Mouse (Mus musculus): ENCODE data around the gene Ap2b1.

Gene Ap2b1

DNA sequence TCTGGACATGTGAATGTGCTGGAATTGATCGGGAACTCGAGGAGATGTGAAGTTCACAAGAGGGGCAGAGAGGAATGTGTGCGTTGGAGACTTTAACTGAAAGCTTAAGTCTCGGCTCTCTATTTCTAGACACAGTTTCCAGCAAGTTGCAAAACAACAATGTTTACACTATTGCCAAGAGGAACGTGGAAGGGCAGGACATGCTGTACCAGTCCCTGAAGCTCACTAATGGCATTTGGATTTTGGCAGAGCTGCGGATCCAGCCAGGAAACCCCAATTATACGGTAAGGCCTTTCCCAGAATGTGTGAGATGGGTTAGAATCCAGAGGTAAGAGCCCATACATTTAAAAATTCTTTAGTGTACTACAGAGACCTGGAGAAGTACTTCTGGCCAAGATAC is 98.8 kb downstream of the Ap2b1 start:
- no peak for DNase-seq (ENCODE audit: low spot score)

DNA sequence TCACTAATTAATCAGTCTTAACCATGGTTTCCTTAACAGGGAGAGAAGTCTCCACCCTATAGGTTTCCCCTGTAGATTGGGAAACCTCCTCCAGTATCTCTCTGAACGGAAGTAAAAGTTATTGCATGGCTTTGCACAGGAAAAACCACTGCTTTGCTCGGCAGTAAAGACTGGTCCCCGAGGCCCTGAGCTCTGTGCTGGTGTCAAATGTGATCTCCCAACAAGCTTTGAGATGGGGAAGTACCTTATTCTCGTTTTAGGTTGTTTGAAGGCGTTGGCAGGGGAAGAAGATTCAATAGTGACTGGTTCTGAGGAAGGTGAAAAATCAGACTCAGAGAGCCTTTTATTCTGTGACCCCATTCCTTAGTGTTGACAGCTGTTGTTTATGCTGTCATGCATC is 99.9 kb downstream of the Ap2b1 start:
- no peak for DNase-seq (ENCODE audit: low spot score)

DNA sequence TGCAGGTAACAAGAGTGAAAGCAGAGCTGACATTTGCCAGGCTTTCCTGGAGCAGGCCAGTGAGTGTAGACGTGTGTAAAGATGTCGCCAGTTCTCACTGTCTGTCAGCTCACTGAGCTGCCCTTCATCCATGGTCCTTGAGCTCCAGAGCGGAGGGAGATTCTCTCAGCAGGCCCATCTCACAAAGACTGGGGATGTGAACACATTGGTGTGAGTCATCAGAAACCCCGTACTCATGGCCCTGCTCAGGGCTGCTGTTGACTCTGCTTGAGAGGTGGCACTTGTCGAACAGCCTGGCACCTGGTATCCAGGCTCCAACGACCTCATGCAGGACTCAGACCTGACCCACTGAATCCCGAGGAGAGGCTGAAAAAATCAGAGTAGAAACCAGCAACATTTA is 105.0 kb downstream of the Ap2b1 start:
- DNase-seq (ENCODE audit: low spot score) = no peak

DNA sequence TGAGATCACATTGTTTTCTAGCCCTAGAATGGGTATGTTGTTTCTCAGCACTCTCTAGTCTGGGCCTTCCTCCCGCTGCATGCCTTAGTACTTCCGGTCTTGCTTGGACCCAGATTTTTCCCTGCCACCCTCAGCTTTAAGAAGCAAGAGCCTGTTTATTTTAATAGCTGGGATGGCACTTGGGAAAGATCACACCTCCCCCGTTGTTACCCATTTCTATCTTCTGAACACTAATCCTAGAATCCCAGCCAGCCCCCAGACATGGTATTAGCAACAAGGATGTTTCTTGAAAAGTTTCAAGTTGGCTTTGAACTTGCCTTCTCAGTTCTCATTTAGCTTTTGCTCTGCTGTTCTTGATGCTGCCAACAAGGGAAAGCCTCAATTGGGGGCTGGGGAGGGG is 107.6 kb downstream of the Ap2b1 start:
- no peak for DNase-seq (ENCODE audit: low spot score)

DNA sequence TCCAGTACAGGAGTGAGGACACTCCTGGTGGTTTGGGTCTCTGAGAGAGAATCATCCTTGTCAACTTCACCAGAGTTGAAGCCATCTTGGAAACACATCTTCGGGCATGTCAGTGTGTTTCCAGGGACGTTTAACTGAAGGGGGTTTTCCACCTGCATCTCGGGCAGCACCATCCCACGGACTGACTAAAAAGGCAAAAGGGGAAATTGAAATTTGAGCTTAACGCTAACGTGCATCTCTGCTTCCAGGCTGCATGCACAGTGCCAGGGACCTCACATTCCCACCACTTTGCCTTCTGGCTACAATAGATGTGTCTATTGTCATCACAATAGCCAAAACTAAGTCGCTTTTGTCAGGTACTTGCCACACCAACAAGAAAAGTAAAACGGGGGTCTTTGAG is 109.4 kb downstream of the Ap2b1 start:
- no peak for DNase-seq (ENCODE audit: low spot score)

DNA sequence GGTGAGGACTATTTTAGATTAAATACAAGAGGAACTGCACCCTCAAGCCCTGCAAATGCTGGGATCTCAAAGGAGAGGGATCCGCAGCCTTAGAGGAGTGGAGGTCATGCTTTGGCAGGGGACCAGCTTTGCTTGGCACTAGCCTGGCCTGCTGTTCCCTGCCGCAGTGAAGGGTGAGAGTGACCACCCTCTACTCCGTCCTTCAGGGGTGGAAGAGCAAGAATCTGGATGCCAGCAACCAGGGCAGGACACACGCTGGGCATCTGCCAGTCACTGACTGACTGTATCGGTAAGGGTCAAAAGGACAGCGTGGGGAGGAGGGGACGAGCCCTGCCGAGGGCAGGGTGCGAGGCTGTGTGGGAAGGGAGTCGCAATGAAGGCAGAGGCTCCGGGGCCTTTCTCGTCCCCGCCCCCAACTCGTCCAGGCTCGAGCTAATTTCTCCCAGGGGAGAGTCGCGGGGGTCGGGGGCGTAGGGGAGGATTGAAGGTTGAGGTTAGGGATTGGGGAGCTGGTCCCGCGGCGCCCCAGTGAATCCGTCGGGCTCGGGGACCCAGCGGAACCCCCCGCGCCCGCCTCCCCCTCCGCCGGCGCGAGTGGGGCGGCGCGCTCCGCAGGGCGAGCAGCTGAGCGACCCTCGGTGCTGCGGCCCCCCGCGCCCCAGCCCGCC is 110.4 kb downstream of the Ap2b1 start, which contains the start of gene Rasl10b:
Gene Rasl10b, plus strand, starts transcription at position 51 of the 668 bp plus-strand sequence.
- peak; percentile 21 for DNase-seq (ENCODE audit: low spot score)

DNA sequence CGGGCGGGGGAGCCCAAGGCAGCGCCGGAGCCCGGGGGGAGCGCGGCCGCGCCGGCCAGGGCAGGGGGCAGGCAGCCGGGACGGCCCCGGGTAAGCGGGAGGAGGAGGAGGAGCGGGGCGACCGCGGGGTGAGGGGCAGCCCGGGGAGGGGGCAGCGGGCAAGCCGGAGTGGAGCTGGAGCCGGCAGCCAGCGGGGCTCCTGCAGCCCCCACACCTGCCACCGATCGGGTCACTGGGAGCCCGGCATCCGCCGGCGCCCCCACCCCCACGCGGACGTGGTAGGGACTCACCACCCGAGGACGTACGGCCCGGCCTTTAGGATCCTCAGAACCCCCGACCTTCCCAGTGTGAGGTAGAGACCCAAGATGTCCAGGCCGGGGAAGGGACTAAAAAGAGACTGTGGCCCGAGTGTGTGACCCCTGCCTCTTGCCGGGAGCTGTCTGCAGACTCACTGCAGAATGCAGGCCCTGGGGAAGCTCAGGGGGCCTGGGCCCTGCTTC is 111.0 kb downstream of the Ap2b1 start:
- DNase-seq (ENCODE audit: low spot score) = no peak

DNA sequence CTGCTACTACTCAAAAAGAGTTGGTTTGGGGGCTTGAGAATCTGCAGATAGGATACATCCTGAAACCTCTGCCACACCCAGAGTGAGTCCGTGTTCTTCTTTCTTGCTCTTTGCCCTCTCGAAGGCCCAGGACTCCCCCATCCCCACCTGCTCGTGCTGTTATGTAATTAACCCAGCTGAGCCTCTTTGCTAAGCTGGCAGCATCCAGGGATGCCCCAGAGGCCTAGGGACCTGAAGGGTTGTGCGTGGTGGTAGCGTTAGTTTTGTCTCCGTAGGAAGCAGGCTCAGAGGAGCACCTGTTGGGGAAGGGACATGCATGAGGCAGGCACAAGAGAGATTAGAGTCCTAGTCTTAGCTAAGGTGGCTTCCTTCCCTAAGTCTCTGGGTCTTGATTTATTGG is 111.7 kb downstream of the Ap2b1 start:
- DNase-seq (ENCODE audit: low spot score) = no peak

DNA sequence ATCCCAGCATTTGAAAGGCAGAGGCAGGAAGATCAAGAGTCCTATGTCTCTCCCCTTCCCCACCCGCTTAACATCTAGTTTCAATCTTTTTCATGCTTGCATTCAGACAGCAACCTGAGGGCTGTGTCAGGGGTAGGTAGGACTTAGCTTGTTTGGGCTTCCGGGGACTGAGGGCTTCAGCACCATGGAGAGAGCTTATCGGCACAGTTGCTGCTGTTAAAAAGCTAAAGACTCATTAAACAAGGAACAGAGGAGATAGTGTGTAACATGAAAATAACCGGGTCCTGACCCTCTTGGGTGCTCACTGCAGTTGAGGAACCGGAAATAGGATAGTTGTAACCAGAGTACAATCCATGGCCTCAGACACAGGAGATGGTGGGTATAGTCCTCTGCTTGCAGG is 118.3 kb downstream of the Ap2b1 start:
- DNase-seq (ENCODE audit: low spot score) = peak; percentile 63

DNA sequence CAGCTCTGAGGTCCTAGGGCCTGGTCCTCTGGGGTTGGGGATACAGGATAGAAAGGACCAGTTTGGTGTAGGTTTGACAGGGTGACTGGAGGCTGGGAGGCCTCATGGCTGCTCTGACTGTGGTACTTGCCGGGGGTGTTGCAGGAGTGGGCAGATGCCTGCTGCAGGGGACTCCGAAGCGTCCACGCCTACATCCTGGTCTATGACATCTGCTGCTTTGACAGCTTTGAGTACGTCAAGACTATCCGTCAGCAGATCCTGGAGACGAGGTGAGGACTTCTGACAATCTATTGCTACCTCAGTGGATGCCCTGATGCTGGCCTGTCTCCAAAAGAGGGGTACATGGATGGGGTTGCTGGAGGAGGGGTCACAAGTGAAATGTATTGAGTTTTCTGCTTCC is 118.9 kb downstream of the Ap2b1 start:
- no peak for DNase-seq (ENCODE audit: low spot score)

DNA sequence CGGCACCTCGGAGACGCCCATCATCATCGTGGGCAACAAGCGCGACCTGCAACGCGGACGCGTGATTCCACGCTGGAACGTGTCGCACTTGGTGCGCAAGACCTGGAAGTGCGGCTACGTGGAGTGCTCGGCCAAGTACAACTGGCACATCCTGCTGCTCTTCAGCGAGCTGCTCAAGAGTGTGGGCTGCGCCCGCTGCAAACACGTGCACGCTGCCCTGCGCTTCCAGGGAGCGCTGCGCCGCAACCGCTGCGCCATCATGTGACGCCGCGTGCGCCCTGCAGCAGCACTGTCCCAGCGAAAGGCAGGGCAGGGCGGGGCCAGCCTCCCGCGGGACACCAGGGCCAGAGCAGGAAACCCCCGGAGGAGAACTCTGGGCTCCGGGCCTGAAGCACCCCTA is 119.7 kb downstream of the Ap2b1 start:
- no peak for DNase-seq (ENCODE audit: low spot score)

DNA sequence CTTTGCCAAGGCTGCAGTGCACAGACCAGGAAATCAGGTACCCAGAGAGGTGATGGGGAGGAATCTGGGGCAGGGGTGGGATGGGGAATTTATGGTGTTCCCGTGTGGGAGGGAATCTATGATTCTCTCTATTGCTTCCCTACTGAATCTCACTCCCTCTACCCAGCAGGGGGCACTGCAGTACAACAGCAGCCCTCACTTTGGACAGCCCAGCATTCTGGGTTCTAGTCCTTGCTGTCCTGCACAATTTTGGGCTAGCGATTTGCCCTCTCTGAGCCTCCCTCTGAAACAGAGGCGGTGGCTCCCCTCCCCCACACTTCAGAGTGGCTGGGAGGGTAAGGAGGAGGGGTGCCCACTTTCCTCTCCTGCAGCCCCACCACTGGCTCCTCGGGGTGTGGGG is 121.5 kb downstream of the Ap2b1 start:
- DNase-seq (ENCODE audit: low spot score) = no peak

DNA sequence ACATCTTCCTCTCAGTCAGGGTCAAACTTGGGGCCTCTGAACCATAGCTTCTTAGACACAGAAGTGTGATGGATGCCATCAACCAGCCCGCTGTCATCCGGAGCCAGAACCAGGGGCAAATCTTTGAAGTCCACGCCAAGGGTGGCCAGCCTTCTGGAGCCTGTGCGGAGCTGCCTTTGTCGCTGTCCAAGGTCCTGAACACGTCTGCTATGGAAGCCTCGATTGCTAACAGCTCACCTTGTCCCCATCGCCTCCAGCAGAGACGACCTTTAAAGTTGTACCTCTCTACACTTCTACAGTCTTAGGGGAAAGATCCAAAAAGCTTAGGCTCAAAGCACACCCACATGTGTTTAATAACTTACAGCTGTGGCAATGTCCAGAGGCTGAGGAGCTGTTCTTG is 122.5 kb downstream of the Ap2b1 start:
- peak; percentile 59 for DNase-seq (ENCODE audit: low spot score)

DNA sequence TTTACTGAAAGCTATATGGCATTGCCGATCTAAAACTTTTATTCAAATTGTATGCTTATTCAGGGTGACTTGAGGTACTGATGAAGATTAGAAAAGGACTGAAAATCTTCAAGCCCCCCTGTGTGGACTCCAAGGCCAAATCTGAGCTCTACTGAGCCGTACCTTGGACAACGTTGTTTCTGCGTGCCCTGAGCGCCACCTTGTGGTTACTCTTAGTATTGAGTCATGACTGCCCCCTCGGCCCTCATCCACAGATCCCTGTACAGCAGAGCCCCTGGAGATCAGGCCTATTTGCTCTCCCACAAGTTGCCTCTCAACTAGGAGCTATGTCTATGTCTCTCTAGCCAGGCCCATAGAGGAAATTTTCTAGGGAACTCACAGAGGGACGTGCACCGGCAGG is 125.9 kb downstream of the Ap2b1 start:
- DNase-seq (ENCODE audit: low spot score) = peak; percentile 49

DNA sequence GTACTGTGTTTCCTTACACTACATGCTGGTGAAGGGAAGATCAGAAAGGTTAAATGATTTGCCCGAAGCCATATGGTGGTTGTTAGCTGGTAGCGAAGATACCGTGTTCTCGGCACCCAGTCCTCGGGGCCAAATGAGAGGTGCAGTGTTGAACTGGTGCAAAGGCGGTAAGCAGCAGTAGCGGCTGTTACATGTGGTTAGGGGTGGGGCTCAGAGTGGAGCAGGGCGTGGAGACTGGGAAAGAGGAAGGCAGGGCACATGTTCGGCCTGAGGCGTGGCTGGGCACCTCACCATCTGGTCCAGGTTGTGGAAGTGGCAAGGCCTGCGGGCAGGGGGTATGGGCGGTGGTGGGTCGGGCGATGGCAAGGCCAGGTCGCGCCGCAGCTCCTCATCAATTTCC is 128.1 kb downstream of the Ap2b1 start:
- DNase-seq (ENCODE audit: low spot score) = no peak

DNA sequence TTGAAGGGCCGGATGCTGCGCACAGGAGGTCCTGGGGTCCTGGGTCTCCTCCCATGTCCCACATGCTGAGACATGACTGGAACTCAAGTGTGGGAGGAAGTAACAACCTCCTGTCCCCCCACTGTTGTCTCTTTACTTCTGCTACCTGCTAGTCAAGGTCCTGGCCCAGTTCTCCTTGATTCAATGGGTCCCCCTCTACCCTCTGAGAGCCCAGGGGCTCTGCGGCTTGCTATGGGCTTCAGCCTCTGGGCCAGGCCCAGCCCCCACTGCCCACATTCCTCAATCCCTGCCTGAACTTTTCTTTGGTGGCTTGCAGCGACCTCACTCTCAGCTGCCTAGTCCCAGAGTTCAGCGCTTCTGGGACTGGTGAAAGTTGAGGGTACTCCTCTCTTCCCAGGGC is 130.5 kb downstream of the Ap2b1 start, which contains the start of gene Gas2l2:
Gene Gas2l2, minus strand, starts transcription at position 101 of the 400 bp plus-strand sequence.
- DNase-seq (ENCODE audit: low spot score) = no peak

DNA sequence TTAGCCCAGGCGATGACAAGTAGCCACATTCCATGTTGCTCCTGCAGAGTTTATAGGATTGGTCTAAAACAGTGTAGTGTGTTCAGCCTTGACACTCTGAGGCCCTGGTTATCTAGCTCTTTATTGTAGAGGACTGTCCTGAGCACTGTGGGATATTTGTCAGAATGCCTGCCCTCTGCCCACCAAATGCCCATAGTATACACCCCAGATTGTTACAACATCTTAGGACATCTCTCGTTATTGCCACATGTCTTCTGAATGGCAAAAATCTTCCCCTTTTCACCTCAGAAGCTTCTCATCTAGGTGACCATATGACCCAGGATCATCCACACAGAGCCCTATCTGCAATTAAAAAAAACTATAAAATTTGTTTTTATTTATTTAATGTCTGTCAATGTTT is 133.7 kb downstream of the Ap2b1 start:
- DNase-seq (ENCODE audit: low spot score) = no peak

DNA sequence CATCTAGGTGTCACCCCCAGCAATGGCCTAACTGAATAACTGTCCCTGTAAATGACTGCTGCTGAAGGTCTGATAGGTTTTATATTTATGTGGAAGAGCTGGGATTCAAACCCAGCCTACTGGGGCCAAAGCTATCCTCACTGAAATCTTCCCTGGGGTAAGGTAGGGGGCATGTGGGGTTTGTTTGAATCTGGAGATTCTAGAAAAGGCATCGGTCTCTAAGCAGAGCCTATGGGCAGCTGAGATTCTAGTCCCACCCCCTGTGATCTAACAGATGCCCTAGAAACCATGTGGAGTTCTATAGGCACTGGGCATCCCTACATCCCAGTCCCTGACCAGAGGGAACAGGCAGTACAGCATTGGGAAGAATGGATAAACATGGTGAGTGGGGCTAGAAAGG is 138.6 kb downstream of the Ap2b1 start, which contains the start of gene 1700020L24Rik:
Gene 1700020L24Rik, plus strand, starts transcription at position 301 of the 400 bp plus-strand sequence.
- no peak for DNase-seq (ENCODE audit: low spot score)

DNA sequence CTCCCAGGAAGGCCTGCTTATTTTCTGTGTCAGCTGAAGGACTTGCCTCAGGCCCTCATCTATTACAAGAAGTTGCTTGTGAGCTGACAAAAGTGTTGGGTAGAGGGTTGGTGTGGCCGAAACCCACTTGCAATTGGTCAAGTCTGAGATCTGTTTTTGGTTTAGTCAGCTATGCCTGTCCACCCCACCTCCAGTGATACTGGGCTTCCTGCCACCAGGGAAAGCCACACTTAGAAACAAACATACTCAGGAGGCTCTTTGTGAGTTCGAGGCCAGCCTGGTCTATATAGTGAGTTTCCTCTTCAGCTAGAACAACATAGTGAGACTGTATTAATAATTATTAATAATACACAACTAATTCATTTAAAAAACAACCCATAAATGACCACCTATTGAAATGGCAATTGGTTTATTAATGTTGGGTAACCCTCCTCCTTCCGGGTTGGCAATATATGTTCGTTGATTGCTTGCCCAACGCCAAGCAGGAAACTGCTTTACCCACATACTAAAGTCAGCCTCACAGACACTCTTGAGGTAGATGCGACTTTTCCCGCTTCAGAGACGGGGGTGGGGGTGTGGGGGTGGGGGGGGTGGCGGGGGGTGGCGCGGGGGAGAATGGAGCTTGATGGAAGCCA is 140.7 kb downstream of the Ap2b1 start:
- DNase-seq (ENCODE audit: low spot score) = no peak

DNA sequence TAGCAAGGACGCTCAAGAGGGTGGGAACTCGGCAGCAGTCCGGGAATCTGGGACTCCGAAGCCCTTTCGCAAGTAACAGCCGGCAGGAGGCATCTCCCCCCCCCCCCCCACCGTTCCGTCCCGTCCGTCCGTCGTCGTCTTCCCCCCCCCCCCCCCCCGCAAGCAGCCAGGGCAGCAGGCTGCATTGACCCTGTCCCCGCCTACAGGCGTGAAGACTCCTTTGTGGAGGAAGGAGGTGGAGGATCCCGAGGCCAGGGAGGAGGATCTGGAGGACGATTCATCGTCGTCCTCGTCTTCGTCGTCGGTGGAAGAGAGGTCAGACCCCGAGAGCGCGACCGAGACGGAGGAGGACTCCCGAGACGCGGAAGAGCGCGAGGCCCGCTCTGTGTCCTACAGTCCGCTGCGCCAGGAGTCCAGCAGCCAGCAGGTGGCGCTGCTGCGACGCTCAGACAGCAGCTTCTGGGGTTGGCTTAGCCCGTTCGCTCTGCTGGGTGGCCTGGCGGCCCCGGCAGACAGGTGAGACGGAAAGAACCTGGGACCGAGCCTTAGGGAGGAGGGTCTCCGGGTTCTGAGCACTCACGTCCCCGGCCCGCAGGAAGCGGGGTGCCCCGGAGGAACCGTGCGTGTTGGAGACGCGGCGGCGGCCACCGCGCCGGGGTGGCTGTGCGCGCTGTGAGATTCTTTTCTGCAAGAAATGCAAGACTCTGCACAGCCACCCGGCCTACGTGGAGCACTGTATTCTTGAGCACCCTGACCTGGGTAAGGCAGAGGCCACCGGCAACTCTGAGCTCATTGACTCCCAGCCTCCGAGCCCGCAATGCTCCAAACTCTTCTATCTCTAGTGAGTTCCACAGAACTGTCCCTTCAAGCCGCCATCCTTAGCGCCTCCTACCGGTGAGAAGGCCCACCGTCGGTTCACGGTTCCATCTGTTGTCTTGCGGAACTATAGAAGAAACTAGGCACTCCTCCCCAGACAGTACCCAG is 141.5 kb downstream of the Ap2b1 start:
- peak; percentile 87 for DNase-seq (ENCODE audit: low spot score)

DNA sequence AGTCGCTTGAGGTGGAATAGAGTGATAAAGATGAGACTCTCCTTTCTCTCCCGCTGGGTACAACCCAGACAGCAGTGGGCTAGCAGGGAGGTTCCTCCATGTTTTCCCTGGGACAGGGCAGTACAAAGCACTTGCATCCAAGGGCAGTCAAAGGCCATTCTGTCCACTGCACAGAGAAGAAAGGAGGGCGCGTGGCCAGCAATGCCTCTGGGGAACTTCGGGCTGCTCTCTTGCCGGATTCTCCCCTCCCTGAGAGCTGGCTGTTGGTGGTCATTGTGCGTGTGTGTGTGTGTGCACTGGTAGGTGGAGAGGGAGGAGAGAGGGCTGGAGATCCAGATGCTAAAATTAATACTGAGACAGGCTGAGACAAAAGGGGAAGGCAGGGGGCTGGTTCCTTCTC is 142.4 kb downstream of the Ap2b1 start:
- no peak for DNase-seq (ENCODE audit: low spot score)

DNA sequence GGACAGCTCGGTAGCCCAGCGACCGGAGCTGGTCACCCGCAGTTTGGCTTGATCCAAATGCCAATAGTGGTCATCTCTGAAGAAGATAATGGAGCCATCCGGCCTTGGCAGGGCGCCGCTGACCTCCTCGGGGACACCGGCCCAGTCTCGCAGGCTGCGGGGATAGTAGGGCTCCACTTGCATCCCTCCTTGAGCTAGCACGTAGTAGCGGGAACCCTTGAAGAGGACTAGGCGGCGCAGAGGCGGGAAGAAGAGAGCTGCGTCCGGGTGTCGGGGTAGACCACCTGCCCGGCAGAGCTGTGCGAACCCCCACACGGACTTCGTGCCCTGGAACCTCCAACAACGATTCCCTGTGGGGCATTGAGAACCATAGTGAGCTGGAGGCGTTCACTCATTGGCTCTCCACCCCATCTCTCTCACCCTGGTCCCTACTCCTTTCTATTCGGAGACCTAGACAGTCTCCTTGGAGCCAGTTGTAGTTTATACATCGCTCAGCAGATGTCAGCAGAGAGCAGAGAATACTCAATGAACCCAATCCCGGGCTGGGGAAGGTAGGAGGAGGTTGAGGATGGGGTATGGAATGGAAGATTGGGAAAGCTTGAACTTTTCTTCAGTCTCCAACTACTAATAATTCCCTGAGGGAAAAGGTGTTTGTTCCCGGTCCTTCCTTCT is 143.9 kb downstream of the Ap2b1 start:
- DNase-seq (ENCODE audit: low spot score) = peak; percentile 45

Measured in testis, postnatal 14 days (tissue).